Mouse (Mus musculus) MEL (cell line): ENCODE measurements around the gene Fcmr.

Experiments used
- BHLHE40 ChIP-seq: IDR thresholded peaks from 2 replicates; pipeline ENCODE4 v1.6.1; 2012; ENCODE audit warnings: low read depth, mild to moderate bottlenecking, inconsistent platforms, low read length, improper control_type of control experiment, borderline replicate concordance
- CTCF ChIP-seq, 3 experiments: IDR thresholded peaks in 2 of 3; conservative IDR thresholded peaks in 1 of 3; 2 replicates each; pipeline ENCODE4 v1.5.1; 2011 to 2012; ENCODE audit warnings: low read length in 3 of 3, low read depth in 2 of 3, mild to moderate bottlenecking in 2 of 3, improper control_type of control experiment in 1 of 3, inconsistent platforms in 1 of 3, mixed read lengths in 1 of 3, moderate library complexity in 1 of 3; ENCODE audit not compliant: control insufficient read depth in 1 of 3, insufficient read depth in 1 of 3, poor library complexity in 1 of 3, severe bottlenecking in 1 of 3
- EP300 ChIP-seq, 2 experiments: IDR thresholded peaks; 2 replicates each; pipeline ENCODE4 v1.6.1; 2011; ENCODE audit warnings: improper control_type of control experiment in 2 of 2, low read length in 2 of 2, low read depth in 1 of 2, mild to moderate bottlenecking in 1 of 2
- GATA1 ChIP-seq: IDR thresholded peaks from 2 replicates; pipeline ENCODE4 v1.6.1; 2011; ENCODE audit warnings: low read depth, low read length, improper control_type of control experiment
- MAX ChIP-seq: IDR thresholded peaks from 2 replicates; pipeline ENCODE4 v1.6.1; 2011; ENCODE audit warnings: low read length, improper control_type of control experiment
- MAZ ChIP-seq: IDR thresholded peaks from 2 replicates; pipeline ENCODE4 v1.6.1; 2012; ENCODE audit warnings: low read depth, mild to moderate bottlenecking, inconsistent platforms, low read length, improper control_type of control experiment
- MYC ChIP-seq: IDR thresholded peaks from 2 replicates; pipeline ENCODE4 v1.6.1; 2011; ENCODE audit warnings: low read depth, mild to moderate bottlenecking, low read length, improper control_type of control experiment, moderate library complexity
- POLR2A ChIP-seq, 2 experiments: IDR thresholded peaks; 2 replicates each; pipeline ENCODE4 v1.6.1; 2011 to 2012; ENCODE audit warnings: low read length in 2 of 2, mild to moderate bottlenecking in 2 of 2, control low read depth in 1 of 2, improper control_type of control experiment in 1 of 2, low read depth in 1 of 2, moderate library complexity in 1 of 2; ENCODE audit not compliant: control insufficient read depth in 1 of 2, insufficient read depth in 1 of 2, poor library complexity in 1 of 2
- USF1 ChIP-seq: IDR thresholded peaks from 2 replicates; pipeline ENCODE4 v1.6.1; 2014; ENCODE audit warnings: low read depth, mild to moderate bottlenecking, inconsistent platforms, low read length, improper control_type of control experiment, moderate library complexity

DNA sequence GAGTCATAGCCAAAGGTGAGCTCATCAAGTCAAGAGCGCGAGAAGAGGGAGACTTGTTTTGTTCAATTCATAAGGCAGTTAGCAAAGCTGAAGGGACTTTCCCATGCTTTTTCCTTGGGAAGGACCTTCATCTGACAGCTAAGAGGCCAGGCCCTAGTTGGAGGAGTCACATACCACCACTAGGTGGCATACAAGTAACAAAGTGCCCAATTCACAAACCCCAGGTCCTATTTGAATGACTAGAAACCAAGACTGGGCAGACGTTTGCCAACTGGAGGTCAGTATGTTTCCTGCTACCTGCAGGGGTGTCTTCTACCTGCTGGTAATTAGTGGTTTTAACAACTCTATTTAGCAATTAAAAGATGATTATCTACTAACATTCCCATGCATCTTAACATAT, 9.7 kb downstream of the Fcmr start:
- TF ChIP-seq CTCF (IDR thresholded peaks at IDR 0.05 in 2 of 3, conservative IDR thresholded peaks at IDR 0.05 in 1 of 3; ENCODE audit: control insufficient read depth in 1 of 3, insufficient read depth in 1 of 3, low read depth in 2 of 3, low read length in 3 of 3, poor library complexity in 1 of 3, severe bottlenecking in 1 of 3) (peak; percentile 57 to 77 (median 66)), USF1 (no peak), MAZ (no peak), EP300 (IDR thresholded peaks at IDR 0.05; ENCODE audit: low read depth in 1 of 2, low read length in 2 of 2) (no peak), BHLHE40 (no peak), GATA1 (no peak), MAX (no peak), POLR2A (IDR thresholded peaks at IDR 0.05; ENCODE audit: control insufficient read depth in 1 of 2, insufficient read depth in 1 of 2, low read depth in 1 of 2, low read length in 2 of 2, poor library complexity in 1 of 2) (no peak), MYC (no peak)
